Mouse (Mus musculus) cortical plate, adult 2 months (tissue): ENCODE results near the gene Ncaph2.

ENCODE experiments used
- CTCF ChIP-seq: fragments of 200-500 bp; IDR thresholded peaks from 2 replicates; pipeline ENCODE4 v1.5.1; 2011; ENCODE audit warnings: mild to moderate bottlenecking, control low read depth, low read length; ENCODE audit not compliant: insufficient read depth; ENCODE audit errors: extremely low read depth
- POLR2A ChIP-seq: fragments of 200-500 bp; IDR thresholded peaks from 2 replicates; pipeline ENCODE4 v1.6.1; 2011; ENCODE audit warnings: mild to moderate bottlenecking, low read length, control low read depth; ENCODE audit not compliant: insufficient read depth; ENCODE audit errors: extremely low read depth

GRCm38 (mm10) chr15:89377362-89377761 lies 21.8 kb downstream of the Ncaph2 start:
- no peak for TF ChIP-seq CTCF
- no peak for TF ChIP-seq POLR2A
